Mouse (Mus musculus) erythroid progenitor cell, adult 5-6 weeks (primary cell): Measurements from ENCODE around the gene Was. TPM values are rescaled to one million over a fixed set of nuclear protein-coding genes. Genes with fewer than 3 reads are reported as not detected.
"Not testable (repeated sequence)": the region's sequence is repeated elsewhere in the genome, so short reads cannot be mapped to it uniquely, and the experiment has no call there.

Source experiments
- ATAC-seq: replicated peaks from 2 replicates; pipeline ENCODE4 v1.8.0; 2016; ENCODE audit warnings: moderate number of reproducible peaks, mild to moderate bottlenecking, moderate TSS enrichment, inconsistent platforms; ENCODE audit not compliant: poor library complexity, low FRiP score, severe bottlenecking
- total RNA-seq, 2 experiments: library from RNA; stranded (forward) in 1 of 2; stranded (reverse) in 1 of 2; fragments of 150-400 nt in 1 of 2; fragments of 186-747, 209-891 nt in 1 of 2; gene quantifications; 2 replicates each; pipeline versions ENCODE4 v1.2.3 to v1.2.4; 2015 to 2017; ENCODE audit warnings: low replicate concordance in 2 of 2

Gene Was
- total RNA-seq, 2 experiments from 2014 or later, result 12.4 to 22.2 TPM

- peak; percentile 60 for ATAC-seq
Measured at GRCm38 (mm10) chrX:8075104-8075503, 15.2 kb downstream of the Was start.

- ATAC-seq, result peak; percentile 98
Measured at GRCm38 (mm10) chrX:8074430-8075014, 15.8 kb downstream of the Was start, which contains the start of gene Suv39h1. Gene Suv39h1 (minus strand): TSS chrX:8074760.

DNA sequence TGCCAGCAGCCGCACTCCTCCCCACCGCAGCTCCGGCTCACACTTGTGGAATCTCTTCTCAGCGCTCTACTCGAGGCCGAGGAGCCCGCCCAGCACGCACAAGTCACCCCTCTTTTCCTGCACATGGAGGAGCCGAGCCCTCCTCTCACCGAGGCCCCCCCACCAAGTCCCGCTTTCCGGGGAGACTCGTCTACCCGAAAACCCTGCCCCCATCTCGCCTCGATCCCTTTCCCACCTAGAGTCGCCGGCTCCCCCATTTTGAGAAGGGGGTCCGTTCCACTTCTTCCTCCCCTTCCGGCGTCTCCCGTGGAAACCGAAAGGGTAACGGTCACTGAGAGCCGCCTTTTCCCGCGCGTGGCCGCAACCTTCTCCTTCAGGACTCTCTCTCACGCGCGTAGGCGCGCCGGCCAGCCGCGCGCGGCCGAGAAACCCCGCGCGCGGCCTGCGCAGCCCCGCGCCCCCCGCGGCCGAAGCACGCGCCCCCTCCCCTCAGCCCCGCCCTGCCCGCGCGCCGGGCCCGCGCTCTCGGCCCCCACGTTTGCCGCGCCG lies 16.3 kb downstream of the Was start:
- peak; percentile 55; the same call in 1 of the 2 replicates for ATAC-seq

- ATAC-seq, result no peak
Measured at GRCm38 (mm10) chrX:8069166-8069565, 21.1 kb downstream of the Was start.

- not testable (repeated sequence) for ATAC-seq
Measured at GRCm38 (mm10) chrX:8051044-8051781, 39.1 kb downstream of the Was start.

DNA sequence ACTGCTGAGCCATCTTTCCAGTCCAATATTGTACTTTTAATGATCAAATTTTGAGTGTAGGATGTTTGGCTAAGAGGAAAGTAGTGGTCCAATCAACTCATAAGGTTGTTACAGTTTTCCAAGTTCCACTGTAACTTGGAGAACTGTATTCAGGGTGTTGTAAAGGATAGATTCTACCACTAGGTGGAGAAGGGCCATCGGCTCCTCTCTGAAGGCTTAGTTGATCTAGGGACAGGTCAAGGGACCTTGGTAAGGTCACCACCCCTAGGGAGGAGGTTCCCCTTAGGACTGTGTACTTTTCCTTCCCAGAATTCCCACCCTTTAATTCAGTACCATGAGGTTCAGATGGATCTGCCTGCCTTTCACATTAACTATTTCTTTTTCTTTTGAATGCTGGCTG lies 57.3 kb downstream of the Was start:
- ATAC-seq, result no peak

Other genes starting within 250 kb of the Was start
- 327 and 376 TPM in 2 replicates for gene Otud5, start 249.1 kb downstream of the Was start, total RNA-seq (2015; ENCODE audit: low replicate concordance)
- 471 and 476 TPM in 2 replicates for gene Otud5, start 249.1 kb downstream of the Was start, total RNA-seq (2017; ENCODE audit: low replicate concordance)
- 37.1 and 59.1 TPM in 2 replicates for gene Pim2, start 212.2 kb downstream of the Was start, total RNA-seq (2015; ENCODE audit: low replicate concordance)
- gene Pim2, start 212.2 kb downstream of the Was start, total RNA-seq (2017; ENCODE audit: low replicate concordance), result 16.0 and 22.5 TPM in 2 replicates
- 5.0 TPM in 1 of 2 replicates, not detected in the other for gene Slc35a2, start 206.5 kb downstream of the Was start, total RNA-seq (2015; ENCODE audit: low replicate concordance)
- gene Slc35a2, start 206.5 kb downstream of the Was start, total RNA-seq (2017; ENCODE audit: low replicate concordance), result 1.4 and 9.8 TPM in 2 replicates
- gene Pqbp1, start 191.2 kb downstream of the Was start, total RNA-seq (2015; ENCODE audit: low replicate concordance), result 23.1 and 24.9 TPM in 2 replicates
- gene Pqbp1, start 191.2 kb downstream of the Was start, total RNA-seq (2017; ENCODE audit: low replicate concordance), result 33.5 and 85.4 TPM in 2 replicates
- gene Timm17b, start 191.1 kb downstream of the Was start, total RNA-seq (2015; ENCODE audit: low replicate concordance), result 53.2 and 63.4 TPM in 2 replicates
- 10.7 and 20.7 TPM in 2 replicates for gene Timm17b, start 191.1 kb downstream of the Was start, total RNA-seq (2017; ENCODE audit: low replicate concordance)
- gene Gm10491, start 182.7 kb downstream of the Was start, total RNA-seq (2015; ENCODE audit: low replicate concordance), result not detected in 2 replicates
- not detected in 2 replicates for gene Gm10491, start 182.7 kb downstream of the Was start, total RNA-seq (2017; ENCODE audit: low replicate concordance)
- gene Gm10490, start 181.0 kb downstream of the Was start, total RNA-seq (2015; ENCODE audit: low replicate concordance), result not detected in 2 replicates
- gene Gm10490, start 181.0 kb downstream of the Was start, total RNA-seq (2017; ENCODE audit: low replicate concordance), result not detected in 2 replicates
- not detected in 2 replicates for gene Pcsk1n, start 170.7 kb downstream of the Was start, total RNA-seq (2015; ENCODE audit: low replicate concordance)
- gene Pcsk1n, start 170.7 kb downstream of the Was start, total RNA-seq (2017; ENCODE audit: low replicate concordance), result not detected in 2 replicates
- not detected in 2 replicates for gene Eras, start 161.9 kb downstream of the Was start, total RNA-seq (2015; ENCODE audit: low replicate concordance)
- not detected in 2 replicates for gene Eras, start 161.9 kb downstream of the Was start, total RNA-seq (2017; ENCODE audit: low replicate concordance)
- 7.2 and 15.9 TPM in 2 replicates for gene Hdac6, start 142.6 kb downstream of the Was start, total RNA-seq (2015; ENCODE audit: low replicate concordance)
- 13.0 and 21.8 TPM in 2 replicates for gene Hdac6, start 142.6 kb downstream of the Was start, total RNA-seq (2017; ENCODE audit: low replicate concordance)
- 205 and 250 TPM in 2 replicates for gene Gata1, start 112.4 kb downstream of the Was start, total RNA-seq (2015; ENCODE audit: low replicate concordance)
- 129 and 147 TPM in 2 replicates for gene Gata1, start 112.4 kb downstream of the Was start, total RNA-seq (2017; ENCODE audit: low replicate concordance)
- not detected in 2 replicates for gene Glod5, start 72.0 kb downstream of the Was start, total RNA-seq (2015; ENCODE audit: low replicate concordance)
- not detected in 2 replicates for gene Glod5, start 72.0 kb downstream of the Was start, total RNA-seq (2017; ENCODE audit: low replicate concordance)
- gene Suv39h1, start 15.7 kb downstream of the Was start, total RNA-seq (2015; ENCODE audit: low replicate concordance), result 29.6 and 56.6 TPM in 2 replicates
- gene Suv39h1, start 15.7 kb downstream of the Was start, total RNA-seq (2017; ENCODE audit: low replicate concordance), result 53.9 and 67.8 TPM in 2 replicates
- 23.5 and 39.3 TPM in 2 replicates for gene Wdr13, start 42.4 kb upstream of the Was start, total RNA-seq (2015; ENCODE audit: low replicate concordance)
- gene Wdr13, start 42.4 kb upstream of the Was start, total RNA-seq (2017; ENCODE audit: low replicate concordance), result 10.0 and 25.7 TPM in 2 replicates
- gene Rbm3, start 55.4 kb upstream of the Was start, total RNA-seq (2015; ENCODE audit: low replicate concordance), result 611 and 758 TPM in 2 replicates
- gene Rbm3, start 55.4 kb upstream of the Was start, total RNA-seq (2017; ENCODE audit: low replicate concordance), result 564 and 613 TPM in 2 replicates
- gene Tbc1d25, start 85.7 kb upstream of the Was start, total RNA-seq (2015; ENCODE audit: low replicate concordance), result 4.6 and 13.3 TPM in 2 replicates
- gene Tbc1d25, start 85.7 kb upstream of the Was start, total RNA-seq (2017; ENCODE audit: low replicate concordance), result 1.5 and 4.7 TPM in 2 replicates
- 20.5 and 37.3 TPM in 2 replicates for gene Ebp, start 103.0 kb upstream of the Was start, total RNA-seq (2015; ENCODE audit: low replicate concordance)
- gene Ebp, start 103.0 kb upstream of the Was start, total RNA-seq (2017; ENCODE audit: low replicate concordance), result 14.2 and 26.6 TPM in 2 replicates
- gene Porcn, start 116.0 kb upstream of the Was start, total RNA-seq (2015; ENCODE audit: low replicate concordance), result not detected in 2 replicates
- gene Porcn, start 116.0 kb upstream of the Was start, total RNA-seq (2017; ENCODE audit: low replicate concordance), result not detected in 2 replicates
- 26.8 and 42.9 TPM in 2 replicates for gene Ftsj1, start 161.9 kb upstream of the Was start, total RNA-seq (2015; ENCODE audit: low replicate concordance)
- gene Ftsj1, start 161.9 kb upstream of the Was start, total RNA-seq (2017; ENCODE audit: low replicate concordance), result 23.7 and 25.0 TPM in 2 replicates
- gene Slc38a5, start 180.6 kb upstream of the Was start, total RNA-seq (2015; ENCODE audit: low replicate concordance), result 291 and 297 TPM in 2 replicates
- gene Slc38a5, start 180.6 kb upstream of the Was start, total RNA-seq (2017; ENCODE audit: low replicate concordance), result 150 and 166 TPM in 2 replicates
- gene Ssxb10, start 236.9 kb upstream of the Was start, total RNA-seq (2015; ENCODE audit: low replicate concordance), result not detected in 2 replicates
- gene Ssxb10, start 236.9 kb upstream of the Was start, total RNA-seq (2017; ENCODE audit: low replicate concordance), result not detected in 2 replicates